Mouse (Mus musculus): ENCODE data around the gene Rora. TPM values are rescaled to one million over a fixed set of nuclear protein-coding genes. Genes with fewer than 3 reads are reported as not detected.
A peak's percentile ranks its signal among the peaks of the same experiment; 100 is the strongest.

The Rora gene
- total RNA-seq, 1 experiment from 2014 or later = 114 TPM

DNA sequence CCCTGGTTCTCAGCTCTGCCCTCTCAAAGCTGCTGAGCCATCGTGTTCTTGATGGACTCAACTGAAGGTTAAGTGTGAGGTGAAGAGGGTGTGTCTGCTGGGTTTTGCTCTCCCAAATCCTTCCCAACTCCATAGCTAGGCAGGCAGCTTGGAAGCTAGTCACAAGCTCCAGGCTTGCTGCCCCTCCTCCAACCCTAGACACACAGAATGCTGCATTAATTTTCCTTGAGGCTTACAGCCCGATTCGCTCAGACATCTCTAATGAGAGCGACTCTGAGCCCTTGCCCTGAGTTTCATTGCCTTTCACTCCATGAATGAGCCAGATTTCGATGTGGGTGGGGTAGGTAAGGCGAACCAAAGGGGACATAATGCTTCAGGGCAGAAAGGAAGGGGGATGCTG, 705.2 kb downstream of the Rora start:
- DNase-seq = no peak

DNA sequence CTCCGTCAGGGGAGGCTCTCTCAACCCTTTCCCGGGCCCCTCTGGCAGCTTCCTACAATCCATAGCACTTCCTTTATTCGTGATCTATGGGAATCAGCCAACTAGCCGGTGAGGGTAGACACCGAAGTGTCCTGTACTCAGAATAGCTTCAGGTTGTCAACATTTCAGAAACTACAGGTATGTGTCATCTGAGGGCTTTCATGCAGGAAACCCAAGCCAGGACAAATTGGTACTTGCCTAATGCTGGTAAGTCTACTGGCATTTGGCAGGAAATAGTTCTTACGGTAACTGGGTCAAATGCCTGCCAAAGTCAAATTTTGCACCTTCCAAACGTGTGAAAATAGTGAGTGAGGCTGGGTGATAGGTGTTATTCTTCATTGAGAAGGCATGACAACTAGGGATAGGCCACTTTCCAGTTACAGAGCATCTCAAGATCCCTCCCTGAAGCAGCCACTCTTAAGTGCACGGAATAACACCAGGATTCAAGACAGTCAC, 708.4 kb downstream of the Rora start:
- DNase-seq = no peak

DNA sequence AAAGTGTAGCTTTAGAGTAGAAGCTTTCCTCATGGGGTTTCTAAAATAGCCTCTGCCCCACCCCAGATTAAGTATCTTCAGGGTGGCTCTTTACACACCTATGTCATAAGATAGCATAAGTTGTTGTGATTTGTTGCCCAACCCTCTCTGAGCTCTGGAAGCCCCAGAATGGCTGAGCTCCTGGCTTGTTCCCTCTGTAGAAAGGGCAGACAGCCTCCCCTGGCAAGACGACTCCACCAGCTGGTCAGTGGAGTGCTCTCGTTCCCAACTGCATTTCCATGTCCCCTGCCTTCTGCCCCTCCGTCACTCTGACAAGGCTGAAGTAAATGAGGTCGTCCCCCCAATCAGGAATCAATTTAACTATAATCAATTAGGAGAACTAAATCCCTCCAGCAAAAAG, 709.2 kb downstream of the Rora start:
- no peak for DNase-seq

DNA sequence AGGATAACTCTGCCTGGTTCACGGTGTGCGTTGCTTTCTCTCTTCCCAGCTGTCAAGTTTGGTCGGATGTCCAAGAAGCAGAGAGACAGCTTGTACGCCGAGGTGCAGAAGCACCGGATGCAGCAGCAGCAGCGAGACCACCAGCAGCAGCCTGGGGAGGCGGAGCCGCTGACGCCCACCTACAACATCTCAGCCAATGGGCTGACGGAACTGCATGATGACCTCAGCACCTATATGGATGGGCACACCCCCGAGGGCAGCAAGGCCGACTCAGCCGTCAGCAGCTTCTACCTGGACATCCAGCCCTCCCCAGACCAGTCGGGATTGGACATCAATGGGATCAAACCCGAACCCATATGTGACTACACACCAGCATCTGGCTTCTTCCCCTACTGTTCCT, 710.5 kb downstream of the Rora start:
- no peak for DNase-seq

DNA sequence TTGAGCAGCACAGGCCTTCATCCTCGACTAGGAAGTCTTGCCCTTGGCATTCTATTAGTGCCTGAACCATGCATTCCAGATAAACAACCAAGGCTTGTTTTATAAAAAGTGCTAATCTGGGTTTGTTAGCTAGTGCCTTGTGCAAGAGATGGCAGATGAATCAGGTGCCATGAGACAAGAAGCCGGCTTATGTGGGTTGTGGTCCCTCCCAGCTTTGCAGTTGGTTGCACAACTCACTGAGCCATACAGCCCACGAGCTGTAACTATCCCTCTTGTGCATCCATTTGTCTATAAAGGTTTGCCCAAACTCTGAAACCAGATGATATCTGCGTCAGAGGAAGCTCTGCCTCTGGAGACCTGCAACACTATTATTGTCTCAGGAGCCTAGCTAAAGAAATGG, 713.5 kb downstream of the Rora start:
- no peak for DNase-seq

DNA sequence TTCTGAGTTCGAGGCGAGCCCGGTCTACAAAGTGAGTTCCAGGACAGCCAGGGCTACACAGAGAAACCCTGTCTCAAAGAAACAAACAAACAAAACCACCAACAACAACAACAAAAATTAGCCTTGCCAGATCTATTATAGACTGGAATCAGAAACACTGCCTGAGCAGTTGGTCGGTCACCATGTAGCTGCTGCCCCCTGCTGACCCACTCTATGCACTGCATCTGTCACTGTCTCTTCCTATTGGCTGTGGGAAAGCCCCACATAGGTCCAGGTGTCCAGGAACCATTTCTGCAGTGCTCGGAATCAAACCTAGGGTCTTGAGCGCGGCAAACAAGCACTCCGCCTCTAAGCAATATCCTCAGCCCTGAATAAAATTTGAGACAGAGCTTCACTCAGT, 714.5 kb downstream of the Rora start:
- peak; percentile 69 for DNase-seq

DNA sequence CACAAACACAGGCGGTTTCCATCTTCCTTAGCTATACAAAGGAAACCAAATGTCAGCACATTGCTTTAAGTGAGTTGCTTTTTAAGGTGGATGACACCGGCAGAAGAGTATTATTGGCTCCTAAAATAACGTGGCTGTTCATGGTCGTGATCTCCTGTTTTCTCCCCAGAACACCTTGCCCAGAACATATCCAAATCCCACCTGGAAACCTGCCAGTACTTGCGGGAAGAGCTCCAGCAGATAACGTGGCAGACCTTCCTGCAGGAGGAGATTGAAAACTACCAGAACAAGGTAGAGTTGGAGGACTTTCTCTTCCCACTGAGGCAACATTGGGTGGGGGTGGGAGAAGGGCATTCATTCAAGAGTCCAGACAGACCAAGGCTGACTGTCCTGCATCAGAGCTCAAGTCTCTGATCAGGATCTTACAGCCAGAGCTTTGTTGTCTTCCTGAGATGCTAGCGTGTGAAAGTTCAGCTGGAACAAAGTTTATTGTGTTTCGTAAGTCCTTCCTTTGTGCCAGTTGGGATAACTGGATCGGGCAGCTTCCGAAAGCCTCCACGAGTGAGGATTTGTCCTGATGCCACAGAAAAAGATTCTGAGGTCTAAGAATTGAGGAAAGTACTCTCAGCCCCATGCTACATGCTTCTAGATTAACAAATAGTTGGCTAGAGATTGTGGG, 717.6 kb downstream of the Rora start:
- DNase-seq = peak; percentile 16

DNA sequence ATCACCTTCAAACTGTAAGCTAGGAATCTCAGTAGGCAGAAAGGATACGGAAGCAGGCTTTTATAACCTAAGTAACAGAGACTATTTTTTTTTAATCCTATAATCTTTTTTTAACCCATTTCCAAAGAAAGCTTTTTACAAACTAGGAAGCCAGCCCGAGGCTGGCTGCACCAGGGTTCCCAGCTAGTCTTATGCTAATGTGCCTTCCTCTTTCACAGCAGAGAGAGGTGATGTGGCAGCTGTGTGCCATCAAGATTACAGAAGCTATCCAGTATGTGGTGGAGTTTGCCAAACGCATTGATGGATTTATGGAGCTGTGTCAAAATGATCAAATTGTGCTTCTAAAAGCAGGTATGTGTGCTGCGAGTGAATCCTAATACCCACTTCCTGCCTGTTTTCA, 719.3 kb downstream of the Rora start:
- no peak for DNase-seq

DNA sequence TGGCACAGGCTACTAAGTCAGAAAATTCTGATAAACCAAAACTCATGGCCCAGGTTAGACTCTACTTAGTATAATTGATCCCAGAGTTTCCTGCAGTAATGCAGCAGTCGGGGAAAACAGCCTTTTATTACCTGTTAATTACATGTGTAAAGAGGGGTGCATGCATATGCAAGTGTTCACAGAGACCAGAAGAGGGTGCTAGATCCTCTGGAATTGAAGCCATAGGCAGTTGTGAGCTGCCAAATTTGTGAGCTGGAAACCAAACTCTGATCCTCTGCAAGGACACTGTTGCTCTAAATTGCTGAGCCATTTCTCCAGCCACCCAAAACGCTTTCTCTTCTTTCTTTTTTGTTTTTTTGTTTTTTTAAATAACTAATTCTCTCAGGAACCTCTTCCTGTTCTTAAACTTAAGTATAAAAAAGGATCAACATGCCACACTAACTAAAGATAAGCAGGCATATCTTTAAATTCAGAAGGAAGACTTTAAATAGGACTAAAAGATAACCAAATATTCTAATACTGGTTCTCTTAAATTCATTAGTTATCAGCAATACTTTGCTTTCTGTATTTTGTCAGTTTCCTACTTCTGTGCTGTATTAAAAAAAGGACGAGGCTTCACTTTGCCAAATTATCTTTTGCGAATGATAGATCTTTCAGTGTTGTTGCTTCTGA, 723.5 kb downstream of the Rora start:
- no peak for DNase-seq

DNA sequence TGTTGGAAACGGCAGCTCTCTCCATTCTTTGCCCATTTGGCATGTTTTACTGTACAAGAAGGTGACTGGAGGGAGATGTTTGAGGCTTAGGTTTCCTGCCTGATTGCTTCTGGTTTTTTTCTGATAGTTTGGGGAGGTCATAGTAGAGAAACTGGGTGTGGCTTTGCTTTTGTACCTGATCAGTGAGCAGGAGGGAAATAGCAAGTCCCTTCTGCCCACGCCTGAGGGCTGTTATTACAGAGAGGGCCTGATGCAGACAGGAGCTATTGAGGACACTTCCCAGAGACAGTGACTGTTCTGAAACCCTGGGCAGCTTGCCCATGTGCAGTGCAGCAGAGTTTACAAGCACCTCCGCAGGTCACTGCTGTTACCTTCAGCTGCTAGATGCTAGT, 724.1 kb downstream of the Rora start:
- DNase-seq = no peak

DNA sequence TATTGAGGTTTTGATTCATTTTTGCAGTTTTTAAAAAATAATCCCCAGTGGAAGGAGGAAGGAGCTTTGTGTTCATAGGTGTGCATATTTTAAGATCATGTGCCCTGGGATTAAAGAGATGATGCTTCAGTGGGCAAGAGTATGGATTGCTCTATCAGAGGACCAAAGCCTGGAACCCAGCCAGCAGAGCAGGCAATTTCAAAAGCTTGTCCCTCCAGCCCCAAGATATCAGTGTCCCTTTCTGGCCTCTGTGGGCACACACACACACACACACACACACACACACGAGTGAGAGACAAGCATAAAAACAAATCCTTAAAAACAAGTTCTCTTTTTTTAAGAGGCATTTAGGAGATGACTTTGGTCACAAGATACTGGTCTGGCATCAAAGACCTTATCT, 727.0 kb downstream of the Rora start:
- no peak for DNase-seq

DNA sequence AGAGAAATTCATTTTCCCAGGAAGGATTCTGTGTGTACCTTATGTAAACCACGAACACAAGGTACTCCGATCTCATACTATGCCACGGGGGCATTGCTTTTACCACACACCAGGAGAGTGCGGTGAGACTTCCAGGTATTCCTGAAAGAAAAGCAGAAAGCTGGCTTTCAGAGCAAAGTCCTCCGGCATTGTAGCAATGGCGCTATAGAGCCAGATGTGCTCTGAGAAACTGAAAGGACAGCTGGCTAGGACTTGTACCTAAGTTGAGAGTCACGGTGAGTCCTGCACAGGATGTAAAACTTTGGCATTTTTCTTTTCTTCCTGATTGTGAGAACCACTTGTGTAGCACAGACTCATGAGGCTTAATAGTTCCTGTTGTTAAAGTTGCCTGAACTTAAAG, 728.2 kb downstream of the Rora start:
- no peak for DNase-seq

DNA sequence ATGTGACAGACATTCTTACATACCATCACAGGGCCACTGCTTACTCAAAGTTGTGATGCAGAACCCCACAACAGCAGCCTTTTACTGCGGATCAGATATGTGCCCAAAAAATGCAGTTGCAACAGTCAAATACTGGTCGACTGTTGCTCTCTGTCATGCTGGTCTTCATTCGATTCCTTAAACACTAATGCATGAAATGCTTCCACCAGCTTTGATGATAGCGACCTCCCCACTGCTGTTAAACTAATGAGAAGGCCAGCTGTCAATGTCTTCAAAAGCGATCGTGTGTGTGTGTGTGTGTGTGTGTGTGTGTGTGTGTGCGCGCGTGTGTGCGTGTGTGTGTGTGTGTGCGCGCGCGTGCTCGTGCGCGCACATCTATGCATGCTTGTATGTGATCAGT, 730.9 kb downstream of the Rora start:
- DNase-seq = no peak

DNA sequence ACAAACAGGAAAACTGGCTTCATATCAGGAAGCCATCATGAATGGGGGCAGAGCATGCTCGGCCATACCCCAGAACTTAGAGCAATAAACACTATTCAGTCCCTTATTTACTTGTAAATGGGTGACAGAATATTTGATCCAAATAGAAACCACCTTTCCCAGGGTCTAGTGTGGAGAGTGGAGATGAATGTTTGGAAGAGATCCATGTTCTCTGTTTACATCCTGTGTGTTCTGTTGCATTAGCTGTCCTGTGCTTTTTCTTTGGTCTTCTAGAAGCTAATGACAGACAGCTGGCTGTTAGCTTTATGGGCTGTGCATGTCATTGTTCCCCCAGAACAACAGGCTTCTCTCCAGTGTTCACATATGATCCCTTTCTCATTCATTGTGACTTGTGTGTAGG, 731.3 kb downstream of the Rora start:
- no peak for DNase-seq

DNA sequence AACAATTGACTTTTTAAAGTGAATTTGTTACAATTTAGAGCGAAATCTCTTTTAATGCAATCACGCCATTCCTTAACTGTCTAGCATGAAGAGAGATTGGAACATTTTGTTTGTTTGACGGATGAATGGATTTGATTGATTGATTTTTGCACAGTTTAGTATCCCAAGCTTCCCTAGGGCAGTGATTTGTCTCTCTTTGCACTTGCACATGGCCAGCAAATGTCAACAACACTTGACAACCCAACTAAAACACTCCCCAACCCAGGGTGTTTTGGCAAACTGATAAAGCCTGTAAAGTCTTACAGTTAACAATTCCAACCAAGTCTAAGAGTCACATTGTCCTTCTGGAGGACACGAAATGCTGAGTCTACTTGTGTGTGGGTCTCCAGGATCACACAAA, 733.7 kb downstream of the Rora start:
- no peak for DNase-seq

DNA sequence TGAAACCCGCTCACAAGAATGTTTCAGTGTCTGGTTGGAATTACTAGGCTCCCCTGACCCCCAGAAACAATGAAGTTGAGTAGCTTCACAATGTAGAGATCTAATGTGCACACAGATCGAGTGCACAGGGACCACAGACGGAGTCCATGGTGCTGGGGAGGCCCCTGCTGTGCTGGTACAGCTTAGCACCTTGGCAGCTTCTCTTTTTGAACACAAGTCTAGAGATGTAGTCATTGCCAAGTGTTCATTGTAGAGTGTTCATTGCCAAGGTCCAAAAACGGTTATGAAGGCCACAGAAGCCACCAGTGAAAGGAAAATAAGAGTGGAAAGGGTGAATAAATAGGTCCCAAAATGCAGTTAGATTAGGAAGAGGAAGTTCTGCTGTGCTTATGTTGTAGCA, 737.0 kb downstream of the Rora start:
- DNase-seq = no peak

DNA sequence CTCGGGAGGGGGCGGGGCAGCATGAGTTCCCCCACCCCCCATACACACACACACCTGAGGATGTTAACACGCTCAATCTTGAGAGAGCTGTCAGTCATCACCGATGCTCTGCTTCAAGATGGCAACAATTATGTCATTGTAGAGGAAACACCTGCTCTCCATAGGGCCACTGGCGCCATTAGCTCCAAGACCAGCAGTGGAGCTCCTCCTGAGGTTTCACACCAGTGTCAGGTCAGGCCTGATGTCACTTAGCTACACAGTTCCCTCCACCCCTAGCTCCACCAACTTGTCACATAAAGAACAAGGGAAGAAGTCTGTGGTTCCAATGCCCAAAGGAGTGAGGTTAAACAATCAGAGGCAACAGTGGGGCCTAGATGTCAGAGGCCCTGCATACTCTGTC, 740.6 kb downstream of the Rora start:
- DNase-seq = no peak

DNA sequence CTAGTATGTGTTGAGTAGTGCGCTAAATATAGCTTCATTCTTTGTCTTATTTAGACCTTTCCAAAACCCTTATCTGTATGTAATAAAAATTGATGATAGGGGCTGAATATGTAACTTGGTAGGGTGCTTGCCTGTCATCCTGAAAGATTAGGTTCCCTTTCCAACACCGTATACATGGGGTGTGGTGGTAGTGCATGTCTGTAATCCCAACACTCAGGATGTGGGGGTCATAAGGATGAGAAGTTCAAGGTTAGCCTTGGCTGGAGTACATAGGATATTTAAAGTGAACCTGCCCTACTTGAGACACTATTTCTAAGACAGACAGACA, 743.8 kb downstream of the Rora start:
- no peak for DNase-seq

DNA sequence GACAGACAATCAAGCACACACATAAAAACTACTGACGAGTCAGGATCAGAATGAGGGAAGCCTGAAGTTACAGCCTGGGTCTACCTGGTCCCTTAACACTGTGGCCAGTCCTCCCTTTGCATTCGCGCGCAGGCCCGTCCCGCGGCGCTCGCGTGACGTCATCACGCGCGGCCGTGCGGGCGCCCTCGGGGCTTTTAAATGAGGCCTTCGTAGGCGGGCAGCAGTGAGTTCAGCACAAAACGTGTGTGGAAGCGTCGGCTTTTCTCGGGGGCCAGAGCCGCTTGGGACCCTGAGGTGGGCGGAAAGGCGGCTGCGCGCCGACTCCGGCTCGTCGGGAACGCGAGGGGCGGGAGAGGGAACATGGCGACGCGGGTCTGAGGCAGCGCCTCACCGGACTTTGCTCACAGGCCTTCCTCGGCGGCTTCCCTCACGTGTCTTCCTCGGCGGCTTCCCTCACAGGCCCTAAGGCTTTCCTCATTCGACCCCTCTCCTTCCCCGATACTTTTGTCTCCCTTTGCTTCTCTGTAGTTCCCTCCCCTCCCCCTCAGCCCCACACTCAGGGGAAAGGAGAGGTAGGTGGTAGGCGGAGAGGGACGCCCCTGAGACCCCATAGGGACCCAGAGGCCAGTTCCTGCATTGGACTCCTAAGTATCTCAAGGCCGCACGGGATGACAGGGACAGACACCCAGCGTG, 744.3 kb downstream of the Rora start, which contains the start of gene Ice2:
Ice2 (plus strand) TSS at position 147 of the 693 bp plus-strand sequence.
- DNase-seq = peak; percentile 78

DNA sequence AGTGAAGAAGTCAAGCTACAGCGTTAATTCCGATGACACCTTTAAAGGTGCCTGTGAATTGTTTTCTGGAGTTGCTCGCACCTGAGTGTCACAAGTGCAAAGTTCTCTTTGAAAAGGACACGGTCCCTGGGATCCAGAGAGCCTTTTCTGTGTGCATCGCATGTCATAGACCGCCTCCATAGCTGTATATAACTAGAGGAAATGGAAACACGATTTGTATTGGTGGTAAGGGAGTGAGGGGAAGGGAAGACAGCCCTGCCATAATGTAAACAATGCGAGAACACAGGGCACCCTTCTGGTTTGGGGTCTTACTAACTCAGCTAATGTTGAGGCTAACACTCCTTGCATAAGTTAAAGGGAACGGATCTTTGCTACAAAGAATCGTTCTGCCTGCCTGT, 744.9 kb downstream of the Rora start:
- DNase-seq = no peak

DNA sequence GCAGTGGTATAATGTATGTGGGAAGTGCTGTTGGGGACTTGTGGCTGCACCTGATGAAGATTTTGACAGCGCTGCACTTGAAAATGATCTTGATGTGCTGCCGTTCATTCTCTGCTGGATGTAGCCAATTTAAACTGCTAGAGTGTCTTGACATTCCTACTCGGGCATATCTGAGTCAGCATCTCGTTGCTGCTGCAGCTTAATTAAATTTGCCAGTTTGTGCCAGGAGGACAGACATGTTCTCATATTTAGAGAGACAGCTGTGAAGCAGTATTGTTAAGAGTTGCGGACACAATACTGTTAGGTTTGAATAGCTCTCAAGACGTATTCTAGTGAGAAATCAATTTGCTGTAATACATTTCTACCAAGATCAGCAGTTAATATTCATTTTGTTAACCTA, 751.1 kb downstream of the Rora start:
- DNase-seq = no peak

DNA sequence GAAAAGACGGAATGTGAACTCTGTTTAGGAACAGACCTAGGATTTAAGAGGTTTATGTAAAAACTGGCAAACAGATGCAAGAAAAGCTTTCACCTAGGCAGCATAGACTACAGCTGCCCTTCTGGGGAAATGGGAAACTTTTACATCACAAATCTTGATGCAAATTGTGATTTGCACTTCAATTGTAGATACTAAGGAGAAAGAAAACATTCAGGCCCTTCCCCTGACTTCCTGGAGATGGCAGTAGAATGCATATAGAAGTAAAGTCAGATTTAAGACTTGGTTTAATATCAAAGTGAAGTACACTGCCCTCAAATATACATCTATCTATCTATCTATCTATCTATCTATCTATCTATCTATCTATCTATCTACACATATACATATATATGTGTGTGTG, 765.9 kb downstream of the Rora start:
- no peak for DNase-seq

DNA sequence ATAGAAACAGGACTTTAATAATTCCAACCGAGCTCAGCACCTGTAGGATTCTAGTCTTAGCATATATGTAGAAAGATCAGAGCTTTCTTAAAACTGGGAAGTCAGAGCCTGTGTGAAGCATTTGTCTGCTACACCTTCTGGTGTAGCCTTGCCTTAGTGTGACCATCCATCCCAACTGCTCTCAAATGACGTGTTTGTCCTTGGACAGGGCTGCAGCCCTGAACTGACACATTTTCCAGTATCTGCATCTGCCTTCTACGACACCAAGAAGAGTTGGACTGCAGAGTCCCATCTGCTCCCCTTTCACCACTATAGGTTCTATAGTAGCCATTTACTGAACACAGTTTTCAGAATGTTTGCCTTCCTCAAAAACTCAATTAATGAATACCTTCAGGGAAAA, 776.9 kb downstream of the Rora start:
- no peak for DNase-seq

All from adrenal gland, postnatal 25 days (tissue).